Mouse (Mus musculus) ES-Bruce4 (cell line): ENCODE results near the gene Klk1. TPM values are rescaled to one million over a fixed set of nuclear protein-coding genes. Genes with fewer than 3 reads are reported as not detected.
"Not testable (repeated sequence)": the region's sequence is repeated elsewhere in the genome, so short reads cannot be mapped to it uniquely, and the experiment has no call there.

Experiments used
- H3K27ac ChIP-seq: 2 replicates; pipeline ENCODE4 v1.5.1; 2012; ENCODE audit warnings: low read length, inconsistent platforms; ENCODE audit not compliant: insufficient read depth
- H3K27me3 ChIP-seq: 2 replicates; pipeline ENCODE4 v1.6.1; 2012; ENCODE audit warnings: mild to moderate bottlenecking, low read length, inconsistent platforms; ENCODE audit not compliant: control insufficient read depth, poor library complexity, insufficient read depth, severe bottlenecking
- H3K36me3 ChIP-seq: 2 replicates; pipeline ENCODE4 v1.6.1; 2012; ENCODE audit warnings: inconsistent platforms, mild to moderate bottlenecking, low read length, moderate library complexity; ENCODE audit not compliant: control insufficient read depth, poor library complexity, insufficient read depth, severe bottlenecking
- H3K4me1 ChIP-seq: one replicate; pipeline ENCODE4 v1.8.1; 2011; ENCODE audit warnings: low read length; ENCODE audit not compliant: control insufficient read depth, insufficient read depth
- H3K4me3 ChIP-seq: 2 replicates; pipeline ENCODE4 v1.5.1; 2011; ENCODE audit warnings: low read depth, mild to moderate bottlenecking, low read length
- H3K9ac ChIP-seq: 2 replicates; pipeline ENCODE4 v1.6.1; 2012; ENCODE audit warnings: low read depth, mild to moderate bottlenecking, inconsistent platforms; ENCODE audit not compliant: poor library complexity, severe bottlenecking
- H3K9me3 ChIP-seq: replicated peaks from 2 replicates; pipeline ENCODE4 v1.6.1; 2012; ENCODE audit warnings: mild to moderate bottlenecking, low read length, inconsistent platforms; ENCODE audit not compliant: control insufficient read depth, poor library complexity, insufficient read depth, severe bottlenecking
- CTCF ChIP-seq: IDR thresholded peaks from one replicate; pipeline ENCODE4 v1.8.1; 2011; ENCODE audit warnings: low read depth, low read length
- EP300 ChIP-seq: IDR thresholded peaks from 2 replicates; pipeline ENCODE4 v1.6.1; 2011; ENCODE audit warnings: low read depth, low read length; ENCODE audit not compliant: insufficient read depth
- POLR2A ChIP-seq: IDR thresholded peaks from one replicate; pipeline ENCODE4 v1.8.1; 2011; ENCODE audit warnings: low read length; ENCODE audit not compliant: insufficient read depth
- polyA plus RNA-seq: library from polyadenylated mRNA; stranded (reverse); fragments of >200 nt; gene quantifications from 2 replicates; pipeline ENCODE4 v1.2.4, GENCODE M21; 2011; ENCODE audit warnings: low read depth; ENCODE audit not compliant: missing spikeins, insufficient read depth, insufficient read length

Gene Klk1
- polyA plus RNA-seq, 1 experiment: 1.3 TPM

GRCm38 (mm10) chr7:44241163-44241562 lies 16.0 kb downstream of the Klk1 start:
- Histone ChIP-seq H3K27me3 (no peaks in the 10 kb centered on the region), H3K27ac (no peak overlapping the region), H3K36me3 (no peaks in the 10 kb centered on the region), H3K9me3 (no peaks in the 10 kb centered on the region), H3K4me1 (no peaks in the 10 kb centered on the region), H3K4me3 (no peak overlapping the region), H3K9ac (no peak overlapping the region)
- no peak for TF ChIP-seq POLR2A
- TF ChIP-seq CTCF: no peak
- TF ChIP-seq EP300: no peak

- no peaks in the 10 kb centered on the region for H3K27me3 ChIP-seq
- H3K4me1 ChIP-seq: no peaks in the 10 kb centered on the region
- no peak overlapping the region for H3K27ac ChIP-seq
- no peak overlapping the region for H3K4me3 ChIP-seq
- H3K36me3 ChIP-seq: peaks cover 16% of the 10 kb centered on the region
- H3K9me3 ChIP-seq: no peaks in the 10 kb centered on the region
- no peak overlapping the region for H3K9ac ChIP-seq
- TF ChIP-seq CTCF (no peak), EP300 (no peak), POLR2A (no peak)
These were observed 18.9 kb downstream of the Klk1 start for GRCm38 (mm10) chr7:44244080-44244479.

- TF ChIP-seq POLR2A (peak; percentile 99), CTCF (no peak), EP300 (no peak)
- peak within 1 kb of the TSS; percentile 65 for H3K9ac ChIP-seq
These were observed 21.2 kb downstream of the Klk1 start, which contains the start of the genes 1700028J19Rik and 2410002F23Rik for GRCm38 (mm10) chr7:44246055-44246983. 1700028J19Rik (minus strand) TSS chr7:44246695. 2410002F23Rik (plus strand) TSS chr7:44246722.

GRCm38 (mm10) chr7:44246984-44247470 lies 21.9 kb downstream of the Klk1 start:
- no peaks in the 10 kb centered on the region for H3K27me3 ChIP-seq
- H3K4me3 ChIP-seq: peak overlapping the region; percentile 72
- H3K36me3 ChIP-seq: peaks cover 39% of the 10 kb centered on the region
- peak overlapping the region; percentile 3; the same call in 1 of the 2 replicates for H3K27ac ChIP-seq
- H3K9me3 ChIP-seq: no peaks in the 10 kb centered on the region
- peak overlapping the region; percentile 65 for H3K9ac ChIP-seq
- no peaks in the 10 kb centered on the region for H3K4me1 ChIP-seq
- no peak for TF ChIP-seq POLR2A
- no peak for TF ChIP-seq EP300
- no peak for TF ChIP-seq CTCF

More at GRCm38 (mm10) chr7:44246055-44246983, 21.2 kb downstream of the Klk1 start, which contains the start of the genes 1700028J19Rik and 2410002F23Rik:
- H3K9me3 ChIP-seq: no peaks in the 10 kb centered on the region
- H3K4me3 ChIP-seq: peak within 1 kb of the TSS; percentile 72
- H3K27ac ChIP-seq: peak within 1 kb of the TSS; percentile 31
- H3K27me3 ChIP-seq: no peaks in the 10 kb centered on the region
- H3K4me1 ChIP-seq: no peaks in the 10 kb centered on the region
- peaks cover 35% of the 10 kb centered on the region for H3K36me3 ChIP-seq

GRCm38 (mm10) chr7:44247971-44248370 lies 22.8 kb downstream of the Klk1 start:
- no peaks in the 10 kb centered on the region for H3K4me1 ChIP-seq
- TF ChIP-seq EP300 (no peak), CTCF (no peak), POLR2A (no peak)

GRCm38 (mm10) chr7:44249248-44249647 lies 24.1 kb downstream of the Klk1 start:
- no peak overlapping the region for H3K4me3 ChIP-seq
- no peaks in the 10 kb centered on the region for H3K9me3 ChIP-seq
- no peak overlapping the region for H3K27ac ChIP-seq
- no peaks in the 10 kb centered on the region for H3K27me3 ChIP-seq
- TF ChIP-seq CTCF (no peak), POLR2A (no peak), EP300 (no peak)
- no peak overlapping the region for H3K9ac ChIP-seq
- H3K36me3 ChIP-seq: peaks cover 43% of the 10 kb centered on the region
- no peaks in the 10 kb centered on the region for H3K4me1 ChIP-seq

More at GRCm38 (mm10) chr7:44247971-44248370, 22.8 kb downstream of the Klk1 start:
- Histone ChIP-seq H3K9ac (peak overlapping the region; percentile 65), H3K27me3 (no peaks in the 10 kb centered on the region), H3K4me3 (no peak overlapping the region), H3K36me3 (peaks cover 43% of the 10 kb centered on the region), H3K27ac (no peak overlapping the region), H3K9me3 (no peaks in the 10 kb centered on the region)

GRCm38 (mm10) chr7:44250732-44251275 lies 25.6 kb downstream of the Klk1 start:
- H3K27ac ChIP-seq, H3K4me3 ChIP-seq, H3K9ac ChIP-seq, H3K9me3 ChIP-seq, H3K4me1 ChIP-seq, H3K27me3 ChIP-seq: not testable (repeated sequence)
- H3K36me3 ChIP-seq: peaks cover 43% of the 10 kb centered on the region
